Mouse (Mus musculus): ENCODE measurements at regions not wholly inside any gene's neighbourhood (a gene's known extent, or its start where the extent isn't known, plus 50 kb on each side); places are given as distances from the start of the nearest gene placed in this dataset.

DNA sequence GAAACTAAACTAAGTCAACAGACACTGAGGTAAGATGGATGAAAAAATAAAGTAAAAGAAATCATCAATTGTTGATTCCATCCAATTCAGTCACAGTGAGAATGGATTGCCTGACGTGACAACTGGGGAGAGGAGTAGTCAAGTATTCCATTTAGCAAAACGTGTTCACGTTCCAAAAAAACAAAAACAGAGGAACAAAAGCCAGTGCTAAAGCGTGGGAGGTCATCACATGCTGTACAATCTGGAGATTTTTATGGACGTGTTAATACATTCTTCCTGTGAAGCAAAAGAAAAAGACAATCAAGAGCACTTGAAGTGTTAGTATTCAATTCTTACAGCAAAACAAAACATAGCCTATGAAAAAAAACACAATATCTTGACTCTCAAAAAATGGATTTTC lies 452.9 kb downstream of the Cdh11 start:
- no peaks in the 10 kb centered on the region for H3K4me1 ChIP-seq (ENCODE audit: control insufficient read depth, insufficient read depth, low read length)
- H3K4me3 ChIP-seq (replicated peaks; ENCODE audit: low read length): no peak overlapping the region
- WGBS: 65% methylated on average over 5 of the region's 5 CpGs
- no peaks in the 10 kb centered on the region for H3K36me3 ChIP-seq (ENCODE audit: control insufficient read depth, insufficient read depth, low read length)
- H3K9ac ChIP-seq (ENCODE audit: low read length): no peak overlapping the region
- H3K27ac ChIP-seq (ENCODE audit: low read length): no peak overlapping the region
- H3K9me3 ChIP-seq (replicated peaks; ENCODE audit: control insufficient read depth, low read length): no peaks in the 10 kb centered on the region
- no peaks in the 10 kb centered on the region for H3K27me3 ChIP-seq (ENCODE audit: control insufficient read depth, insufficient read depth, low read length)
- no peak for ATAC-seq (ENCODE audit: insufficient read depth, low FRiP score)
- no peak overlapping the region for H3K4me2 ChIP-seq (ENCODE audit: low read depth, low read length)

DNA sequence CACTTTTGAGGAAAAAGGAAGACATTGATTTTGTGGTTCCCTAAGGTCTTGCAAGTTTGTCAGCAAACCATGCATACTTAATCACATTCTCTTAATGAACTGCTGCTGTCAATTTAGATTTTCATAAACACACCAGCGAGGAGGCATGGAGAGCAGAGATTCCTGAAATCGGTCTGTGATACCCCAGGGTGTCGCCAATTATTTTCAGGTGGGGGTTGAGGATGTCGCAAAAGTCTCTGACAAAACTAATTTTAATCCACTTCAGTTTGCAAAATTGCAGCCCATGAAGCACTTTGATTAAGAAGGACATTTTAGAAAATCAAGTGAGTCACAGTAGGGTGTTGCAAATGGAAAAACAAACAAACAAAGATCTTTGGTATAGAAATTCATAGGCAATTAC lies 454.3 kb downstream of the Cdh11 start:
- WGBS: 87% methylated on average over 4 of the region's 4 CpGs
- Histone ChIP-seq H3K27me3 (ENCODE audit: control insufficient read depth, insufficient read depth, low read length) (no peaks in the 10 kb centered on the region), H3K4me3 (replicated peaks; ENCODE audit: low read length) (no peak overlapping the region), H3K9me3 (replicated peaks; ENCODE audit: control insufficient read depth, low read length) (no peaks in the 10 kb centered on the region), H3K9ac (ENCODE audit: low read length) (no peak overlapping the region), H3K27ac (ENCODE audit: low read length) (no peak overlapping the region), H3K36me3 (ENCODE audit: control insufficient read depth, insufficient read depth, low read length) (no peaks in the 10 kb centered on the region), H3K4me1 (ENCODE audit: control insufficient read depth, insufficient read depth, low read length) (no peaks in the 10 kb centered on the region), H3K4me2 (ENCODE audit: low read depth, low read length) (no peak overlapping the region)
- no peak for ATAC-seq (ENCODE audit: insufficient read depth, low FRiP score)

DNA sequence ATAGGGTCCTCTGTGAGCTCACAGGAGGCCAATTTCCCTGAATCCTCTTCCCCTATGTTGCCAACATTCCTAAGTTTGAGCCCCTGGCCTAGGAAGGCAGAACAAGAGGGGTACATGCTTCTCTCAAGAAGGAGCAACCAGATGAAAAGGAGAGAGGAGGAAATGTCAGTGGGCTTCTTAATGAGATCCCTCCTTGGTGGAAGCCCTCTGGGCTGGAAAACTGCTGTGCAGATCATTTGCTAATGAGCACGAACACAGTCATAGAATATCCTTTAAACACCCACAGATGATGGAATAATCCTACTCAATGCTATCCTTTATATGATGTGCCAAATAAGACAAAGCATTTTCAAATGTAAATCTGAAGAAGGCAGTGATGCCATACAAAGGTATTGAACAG lies 455.5 kb downstream of the Cdh11 start:
- WGBS: 76% methylated on average over 1 of the region's 1 CpGs
- Histone ChIP-seq H3K4me1 (ENCODE audit: control insufficient read depth, insufficient read depth, low read length) (no peaks in the 10 kb centered on the region), H3K27ac (ENCODE audit: low read length) (no peak overlapping the region), H3K9me3 (replicated peaks; ENCODE audit: control insufficient read depth, low read length) (no peaks in the 10 kb centered on the region), H3K4me2 (ENCODE audit: low read depth, low read length) (no peak overlapping the region), H3K9ac (ENCODE audit: low read length) (no peak overlapping the region), H3K4me3 (replicated peaks; ENCODE audit: low read length) (no peak overlapping the region), H3K27me3 (ENCODE audit: control insufficient read depth, insufficient read depth, low read length) (no peaks in the 10 kb centered on the region), H3K36me3 (ENCODE audit: control insufficient read depth, insufficient read depth, low read length) (no peaks in the 10 kb centered on the region)
- ATAC-seq (ENCODE audit: insufficient read depth, low FRiP score): no peak
